Mouse (Mus musculus) forebrain, embryonic 14.5 days (tissue): ENCODE measurements around the gene Vsig2. TPM values are rescaled to one million over a fixed set of nuclear protein-coding genes. Genes with fewer than 3 reads are reported as not detected.

Experiments used
- ATAC-seq: fragments of 200-750 bp; cut with Nextera tagmentation; 2 replicates; pipeline ENCODE4 v1.8.0; 2017; ENCODE audit warnings: mild to moderate bottlenecking, moderate library complexity
- DNase-seq: peaks from one replicate; pipeline ENCODE4 v3.0.0-alpha.2; 2015; ENCODE audit warnings: low spot score
- H3K27ac ChIP-seq: fragments of 300-500 bp; sonication (generic); 2 replicates; pipeline ENCODE4 v1.5.1; 2014; ENCODE audit warnings: low read depth, mild to moderate bottlenecking, control low read depth, low read length, moderate library complexity
- H3K27me3 ChIP-seq: fragments of 300-500 bp; sonication (generic); replicated peaks from 2 replicates; pipeline ENCODE4 v1.6.1; 2014; ENCODE audit warnings: low read length, control low read depth, mixed read lengths; ENCODE audit not compliant: control insufficient read depth, insufficient read depth
- H3K36me3 ChIP-seq: fragments of 300-500 bp; sonication (generic); 2 replicates; pipeline ENCODE4 v1.6.1; 2014; ENCODE audit warnings: low read length, control low read depth; ENCODE audit not compliant: control insufficient read depth, insufficient read depth
- H3K4me1 ChIP-seq: fragments of 300-500 bp; sonication (generic); 2 replicates; pipeline ENCODE4 v1.6.1; 2014; ENCODE audit warnings: antibody characterized with exemption, low read length, control low read depth; ENCODE audit not compliant: control insufficient read depth, insufficient read depth
- H3K4me2 ChIP-seq: fragments of 300-500 bp; sonication (generic); 2 replicates; pipeline ENCODE4 v1.6.1; 2014; ENCODE audit warnings: mild to moderate bottlenecking, control low read depth, low read length
- H3K4me3 ChIP-seq: fragments of 300-500 bp; sonication (generic); 2 replicates; pipeline ENCODE4 v1.5.1; 2014; ENCODE audit warnings: low read depth, low read length, control low read depth
- H3K9ac ChIP-seq: fragments of 300-500 bp; sonication (generic); 2 replicates; pipeline ENCODE4 v1.6.1; 2014; ENCODE audit warnings: mild to moderate bottlenecking, low read length, control low read depth, moderate library complexity
- H3K9me3 ChIP-seq: fragments of 300-500 bp; sonication (generic); replicated peaks from 2 replicates; pipeline ENCODE4 v1.6.1; 2016; ENCODE audit warnings: low read length, control low read depth, mixed read lengths; ENCODE audit not compliant: control insufficient read depth
- WGBS: fragments of 180-500 bp; shearing (Covaris S2); extraction: QIAGEN DNeasy Blood & Tissue Kit; methylation state at CpG from one replicate; pipeline ENCODE4 v1.1.7; 2014; 5-methylcytosine and 5-hydroxymethylcytosine counted together
- polyA plus RNA-seq: library from polyadenylated mRNA; unstranded; fragments of >200 nt; fragmentation: Nextera tagmentation; extraction: Ambion mirVana; gene quantifications from 2 replicates; pipeline ENCODE4 v1.2.1, GENCODE M21; 2014

Vsig2 gene
- polyA plus RNA-seq, 1 experiment from 2014 or later: not detected

- ATAC-seq (0 out of 2 replicates have a peak, but pooled peaks have one; percentile 23), DNase-seq (no peak)
- Histone ChIP-seq H3K27me3 (no peaks in the 10 kb centered on the region), H3K4me1 (peaks cover 7% of the 10 kb centered on the region; the same call in 1 of the 2 replicates), H3K27ac (no peak overlapping the region), H3K9me3 (no peaks in the 10 kb centered on the region), H3K9ac (no peak overlapping the region), H3K36me3 (no peaks in the 10 kb centered on the region), H3K4me2 (no peak overlapping the region), H3K4me3 (no peak overlapping the region)
- 37% methylated on average over 4 of the region's 4 CpGs for WGBS
Measured at GRCm38 (mm10) chr9:37568605-37569214, 29.7 kb downstream of the Vsig2 start.

GRCm38 (mm10) chr9:37569231-37569835 lies 30.3 kb downstream of the Vsig2 start:
- Histone ChIP-seq H3K4me3 (no peak overlapping the region), H3K4me1 (peaks cover 7% of the 10 kb centered on the region; the same call in 1 of the 2 replicates), H3K27me3 (no peaks in the 10 kb centered on the region), H3K27ac (no peak overlapping the region), H3K9ac (no peak overlapping the region), H3K36me3 (no peaks in the 10 kb centered on the region), H3K9me3 (no peaks in the 10 kb centered on the region), H3K4me2 (no peak overlapping the region)
- DNase-seq (no peak), ATAC-seq (no peak)
- WGBS: 78% methylated on average over 2 of the region's 2 CpGs

DNA sequence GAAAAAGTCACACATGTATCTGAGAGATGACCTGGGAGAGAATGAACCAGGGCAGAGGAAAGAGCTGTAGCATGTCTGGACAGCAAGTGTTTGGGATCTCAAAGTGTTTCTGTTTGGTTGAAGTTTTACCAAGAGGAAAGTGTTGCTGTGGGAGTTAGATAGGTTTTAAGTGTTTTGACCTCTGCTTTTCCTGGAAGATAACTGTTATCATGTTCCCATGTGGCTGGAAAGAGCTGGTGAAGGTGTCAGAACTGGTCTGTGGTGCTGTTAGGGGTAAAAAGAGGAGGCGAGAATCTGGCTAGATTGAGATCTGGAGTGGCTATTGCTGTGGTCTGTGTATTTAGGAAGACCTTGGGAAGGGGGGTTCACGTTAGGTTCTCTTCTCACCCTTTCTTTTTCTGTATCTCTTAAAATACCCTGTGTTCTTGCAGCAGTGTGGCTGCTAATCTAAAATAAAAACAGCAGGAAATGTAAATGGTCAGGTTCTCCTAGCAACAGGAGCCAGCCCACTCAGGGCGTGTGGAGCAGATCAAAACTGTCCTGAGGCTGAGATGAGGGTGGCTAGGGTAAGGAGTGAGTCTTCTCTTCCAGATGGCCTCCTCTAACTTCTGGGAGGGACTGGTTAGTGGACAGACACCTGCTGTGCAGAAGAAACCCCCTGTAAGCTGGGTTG lies 33.3 kb downstream of the Vsig2 start:
- Histone ChIP-seq H3K4me1 (peaks cover 14% of the 10 kb centered on the region; the same call in 1 of the 2 replicates), H3K36me3 (no peaks in the 10 kb centered on the region), H3K27ac (no peak overlapping the region), H3K9me3 (no peaks in the 10 kb centered on the region), H3K4me2 (no peak overlapping the region), H3K9ac (no peak overlapping the region), H3K4me3 (no peak overlapping the region), H3K27me3 (no peaks in the 10 kb centered on the region)
- DNase-seq (no peak), ATAC-seq (no peak)
- WGBS: 68% methylated on average over 3 of the region's 3 CpGs

- WGBS: 32% methylated on average over 14 of the region's 14 CpGs
- H3K27ac ChIP-seq: peak overlapping the region; percentile 71
- H3K27me3 ChIP-seq: no peaks in the 10 kb centered on the region
- peak overlapping the region; percentile 8; the same call in 1 of the 2 replicates for H3K9ac ChIP-seq
- peak; percentile 86 for ATAC-seq
- H3K4me3 ChIP-seq: no peak overlapping the region
- H3K4me2 ChIP-seq: peak overlapping the region; percentile 34
- H3K36me3 ChIP-seq: no peaks in the 10 kb centered on the region
- DNase-seq: peak; percentile 62
- H3K9me3 ChIP-seq: no peaks in the 10 kb centered on the region
- peaks cover 7% of the 10 kb centered on the region; the same call in 1 of the 2 replicates for H3K4me1 ChIP-seq
Measured at GRCm38 (mm10) chr9:37576436-37576930, 37.4 kb downstream of the Vsig2 start.

DNA sequence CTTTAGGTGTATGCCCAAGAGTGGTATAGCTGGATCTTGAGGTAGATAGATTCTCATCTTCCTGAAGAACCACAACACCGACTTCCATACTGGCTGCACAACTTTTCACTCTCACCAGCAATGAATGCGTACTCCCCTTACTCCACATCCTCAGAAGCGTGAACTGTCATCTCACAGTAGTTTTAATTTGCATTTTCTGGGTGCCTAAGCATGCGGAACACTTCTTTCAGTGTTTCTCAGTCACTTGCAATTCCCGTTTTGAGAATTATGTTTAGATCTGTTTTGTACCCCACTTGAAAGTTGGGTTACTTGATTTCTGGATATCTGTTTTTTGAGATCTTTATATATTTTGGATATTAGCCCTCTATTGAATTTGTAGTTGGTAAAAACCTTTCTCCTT lies 44.5 kb downstream of the Vsig2 start:
- no peak overlapping the region for H3K9ac ChIP-seq
- 85% methylated on average over 5 of the region's 5 CpGs for WGBS
- H3K27me3 ChIP-seq: no peaks in the 10 kb centered on the region
- H3K9me3 ChIP-seq: no peaks in the 10 kb centered on the region
- no peak overlapping the region for H3K27ac ChIP-seq
- H3K4me2 ChIP-seq: no peak overlapping the region
- H3K36me3 ChIP-seq: no peaks in the 10 kb centered on the region
- DNase-seq: no peak
- H3K4me3 ChIP-seq: no peak overlapping the region
- ATAC-seq: no peak
- H3K4me1 ChIP-seq: no peaks in the 10 kb centered on the region

GRCm38 (mm10) chr9:37586718-37587117 lies 47.7 kb downstream of the Vsig2 start:
- Histone ChIP-seq H3K9ac (no peak overlapping the region), H3K36me3 (no peaks in the 10 kb centered on the region), H3K9me3 (no peaks in the 10 kb centered on the region), H3K4me1 (no peaks in the 10 kb centered on the region), H3K27me3 (no peaks in the 10 kb centered on the region), H3K27ac (no peak overlapping the region), H3K4me2 (no peak overlapping the region), H3K4me3 (no peak overlapping the region)
- WGBS: 78% methylated on average over 4 of the region's 4 CpGs
- peak; percentile 49 for DNase-seq
- no peak for ATAC-seq

DNA sequence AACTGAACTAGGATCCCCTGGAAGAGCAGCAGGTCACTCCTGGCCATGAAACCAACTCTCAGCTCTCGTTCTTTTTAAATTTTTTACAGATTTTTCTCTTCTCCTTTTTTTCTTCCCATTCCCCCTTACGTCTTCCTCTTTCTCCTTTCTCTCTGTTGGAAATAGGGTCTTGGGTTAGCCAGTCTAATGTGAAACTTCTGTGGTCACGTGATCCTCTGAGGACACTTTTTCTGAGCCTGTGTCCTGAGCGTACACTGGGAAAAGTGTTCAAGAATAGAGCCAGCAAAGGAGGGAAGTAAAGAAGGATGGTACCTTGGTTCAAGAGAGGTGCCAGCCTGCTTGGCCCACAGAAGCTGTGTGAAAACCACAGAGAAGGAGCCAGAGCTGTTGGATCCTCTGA lies 51.3 kb downstream of the Vsig2 start:
- Histone ChIP-seq H3K9ac (no peak overlapping the region), H3K9me3 (no peaks in the 10 kb centered on the region), H3K4me2 (no peak overlapping the region), H3K4me1 (no peaks in the 10 kb centered on the region), H3K27me3 (no peaks in the 10 kb centered on the region), H3K4me3 (no peak overlapping the region), H3K36me3 (no peaks in the 10 kb centered on the region), H3K27ac (no peak overlapping the region)
- no peak for DNase-seq
- ATAC-seq: no peak
- WGBS: 87% methylated on average over 4 of the region's 4 CpGs

DNA sequence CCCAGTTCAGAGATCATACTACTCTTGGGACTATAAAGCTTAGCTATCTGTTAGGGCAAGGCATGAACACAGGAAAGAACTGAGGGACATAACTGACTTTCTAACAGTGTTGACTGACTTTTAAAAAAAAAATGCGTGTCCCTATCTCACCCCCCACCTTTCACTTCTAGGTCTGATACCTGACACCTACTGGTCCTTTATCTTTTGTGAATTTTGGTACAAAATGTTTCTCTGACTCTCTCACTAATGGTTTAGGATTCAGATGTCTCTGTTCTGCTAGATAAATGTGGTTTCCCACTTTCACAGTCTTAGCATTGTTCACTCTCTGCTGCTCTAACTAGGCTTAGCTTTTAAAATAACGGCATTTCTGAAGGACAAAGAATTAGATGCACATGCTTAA lies 53.0 kb downstream of the Vsig2 start:
- Histone ChIP-seq H3K4me1 (no peaks in the 10 kb centered on the region), H3K4me2 (no peak overlapping the region), H3K27me3 (no peaks in the 10 kb centered on the region), H3K9me3 (no peaks in the 10 kb centered on the region), H3K4me3 (no peak overlapping the region), H3K27ac (no peak overlapping the region), H3K36me3 (no peaks in the 10 kb centered on the region), H3K9ac (no peak overlapping the region)
- no peak for ATAC-seq
- no peak for DNase-seq
- WGBS: 69% methylated on average over 2 of the region's 2 CpGs

- Histone ChIP-seq H3K4me1 (no peaks in the 10 kb centered on the region), H3K9ac (no peak overlapping the region), H3K4me2 (no peak overlapping the region), H3K27ac (no peak overlapping the region), H3K9me3 (no peaks in the 10 kb centered on the region), H3K27me3 (no peaks in the 10 kb centered on the region), H3K4me3 (no peak overlapping the region), H3K36me3 (no peaks in the 10 kb centered on the region)
- DNase-seq (no peak), ATAC-seq (no peak)
- 58% methylated on average over 6 of the region's 6 CpGs for WGBS
Measured at GRCm38 (mm10) chr9:37592633-37593032, 53.6 kb downstream of the Vsig2 start.
